Mouse (Mus musculus): ENCODE data around the gene Exosc8.

- no peak for TF ChIP-seq POLR2A (IDR thresholded peaks at IDR 0.05; ENCODE audit: borderline replicate concordance, extremely low read depth, insufficient read depth, insufficient read length, poor library complexity, severe bottlenecking)
- no peak for TF ChIP-seq CTCF (IDR thresholded peaks at IDR 0.05; ENCODE audit: borderline replicate concordance, extremely low read depth, insufficient read depth, insufficient read length)
Measured at GRCm38 (mm10) chr3:54760321-54761115, 25.3 kb upstream of the Exosc8 start.

All from brain, embryonic 14.5 days (tissue).